Mouse (Mus musculus) kidney, adult 8-10 months (tissue): ENCODE data around the gene Kdelc1.

ENCODE experiments used
- DNase-seq, 2 experiments: peaks; one replicate each; pipeline ENCODE4 v3.0.0; 2022

Kdelc1 gene

DNA sequence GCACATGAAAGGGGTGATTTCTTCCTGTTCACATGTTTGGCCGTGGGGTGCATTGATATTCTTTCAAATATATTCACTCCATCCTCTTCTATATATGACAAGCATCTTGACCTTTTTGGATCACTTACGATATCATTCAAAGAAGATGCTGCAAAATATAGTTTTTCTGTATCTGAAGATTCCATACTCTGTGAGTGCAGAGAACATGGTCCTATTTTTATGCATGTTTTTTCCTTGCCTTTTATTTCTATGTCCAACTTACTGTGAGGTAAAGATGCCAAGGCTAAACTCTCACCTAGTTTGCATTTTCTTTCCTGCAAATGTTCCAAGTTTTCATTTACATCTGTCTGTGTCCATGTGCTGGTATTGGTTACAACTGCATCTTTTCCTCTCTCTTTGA, 56.8 kb downstream of the Kdelc1 start, which contains the start of gene Gm8251:
Gm8251 (minus strand) TSS at position 101 of the 400 bp plus-strand sequence.
- DNase-seq: no peak

- no peak for DNase-seq
Observed at GRCm38 (mm10) chr1:44057805-44058204, 60.8 kb downstream of the Kdelc1 start.
